Mouse (Mus musculus) inflammation-experienced regulatory T-cells, adult 6 months (primary cell): Measurements from ENCODE around the gene Gm11549. TPM values are rescaled to one million over a fixed set of nuclear protein-coding genes. Genes with fewer than 3 reads are reported as not detected.

Experiments used
- ATAC-seq: one replicate; pipeline ENCODE4 v1.8.0; 2017
- polyA plus RNA-seq, 3 experiments: library from polyadenylated mRNA; unstranded; fragments of 100-300 nt; shearing (Covaris generic); gene quantifications; one replicate each; pipeline ENCODE4 v1.2.1; 2017

The Gm11549 gene
- not detected for polyA plus RNA-seq

DNA sequence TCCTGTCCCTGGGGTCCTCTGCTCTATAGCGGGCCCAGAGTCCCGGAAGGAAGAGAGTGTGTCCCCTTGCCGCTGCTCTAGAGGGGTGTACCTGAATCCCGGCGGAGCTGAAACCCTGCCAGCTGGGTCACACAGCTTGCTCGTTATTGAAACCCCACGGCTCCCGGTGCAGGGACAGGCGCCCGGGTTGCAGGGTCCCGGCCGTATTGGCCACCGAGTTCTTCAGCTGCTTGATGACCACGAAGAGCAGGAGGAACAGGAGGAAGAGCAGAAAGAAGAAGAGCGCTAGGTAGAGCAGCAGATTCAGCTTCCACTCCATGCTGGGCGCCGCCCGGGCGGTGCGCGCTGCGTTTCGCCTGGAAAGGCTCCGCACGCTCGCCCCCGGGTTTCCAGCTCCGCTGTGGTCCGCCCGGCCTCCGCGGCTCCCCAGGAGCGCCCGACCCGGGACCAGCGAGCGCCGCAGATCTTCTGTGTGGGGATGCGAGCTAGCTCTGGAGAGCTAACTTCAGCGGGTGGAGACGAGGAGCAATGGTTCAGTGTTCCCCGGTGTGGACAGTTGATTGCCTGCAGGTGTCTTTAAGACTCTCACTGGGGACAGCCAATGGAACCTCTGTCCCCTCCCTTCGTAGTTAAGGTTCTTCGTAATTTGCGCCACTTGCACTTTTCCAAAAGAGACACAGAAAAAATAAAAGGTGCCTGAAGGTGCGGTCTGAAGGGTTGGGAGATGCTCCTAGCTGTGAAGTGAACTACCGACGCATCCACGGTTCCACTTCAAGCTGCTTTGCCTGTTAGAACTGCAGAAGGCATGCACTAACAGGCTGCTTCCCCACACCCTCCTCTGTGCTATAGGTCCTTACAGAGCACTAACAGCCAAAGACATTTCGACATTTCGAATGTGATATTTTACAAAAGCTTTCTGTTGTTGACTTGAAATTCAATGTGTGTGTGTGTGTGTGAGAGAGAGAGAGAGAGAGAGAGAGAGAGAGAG lies at the start of gene Gm11549:
TSS of gene Gm11549 (minus strand) at position 741 of the 988 bp plus-strand sequence.
- ATAC-seq: no peak

GRCm38 (mm10) chr3:36569836-36570235 lies 48.2 kb upstream of the Gm11549 start:
- ATAC-seq: no peak

DNA sequence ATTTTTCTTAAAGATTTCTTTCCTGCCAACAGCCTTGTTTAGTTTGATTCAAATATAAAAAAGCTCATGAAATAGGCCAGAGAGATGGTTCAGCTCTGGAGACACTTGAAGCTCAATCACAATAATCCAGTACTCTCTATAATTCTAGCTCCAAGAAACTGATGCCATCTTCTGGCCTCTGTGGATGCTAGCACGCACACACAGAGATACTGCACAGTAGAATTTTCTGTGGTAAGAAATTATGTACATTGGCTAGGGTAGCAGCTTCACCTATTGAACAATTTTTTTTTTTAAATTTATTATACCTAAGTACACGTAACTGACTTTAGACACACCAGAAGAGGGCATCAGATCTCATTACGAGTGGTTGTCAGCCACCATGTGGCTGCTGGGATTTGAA lies 42.1 kb upstream of the Gm11549 start:
- no peak for ATAC-seq

GRCm38 (mm10) chr3:36559606-36560005 lies 38.0 kb upstream of the Gm11549 start:
- ATAC-seq: no peak

DNA sequence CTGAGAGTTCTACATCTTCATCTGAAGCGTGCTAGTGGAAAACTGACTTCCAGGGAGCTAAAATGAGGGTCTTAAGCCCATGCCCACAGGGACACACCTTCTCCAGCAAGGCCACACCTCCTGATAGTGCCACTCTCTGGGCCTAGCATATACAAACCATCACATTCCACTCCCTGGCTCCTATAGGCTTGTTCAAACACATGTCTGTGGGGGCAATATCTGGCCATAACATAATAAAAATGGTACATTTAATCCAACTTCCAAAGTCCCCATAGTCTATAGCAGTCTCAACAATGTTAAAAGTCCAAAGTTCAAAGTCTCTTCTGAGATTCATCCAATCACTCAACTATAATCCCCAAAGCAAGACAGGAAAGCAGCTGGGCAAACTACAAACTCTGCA lies 36.0 kb upstream of the Gm11549 start:
- no peak for ATAC-seq

DNA sequence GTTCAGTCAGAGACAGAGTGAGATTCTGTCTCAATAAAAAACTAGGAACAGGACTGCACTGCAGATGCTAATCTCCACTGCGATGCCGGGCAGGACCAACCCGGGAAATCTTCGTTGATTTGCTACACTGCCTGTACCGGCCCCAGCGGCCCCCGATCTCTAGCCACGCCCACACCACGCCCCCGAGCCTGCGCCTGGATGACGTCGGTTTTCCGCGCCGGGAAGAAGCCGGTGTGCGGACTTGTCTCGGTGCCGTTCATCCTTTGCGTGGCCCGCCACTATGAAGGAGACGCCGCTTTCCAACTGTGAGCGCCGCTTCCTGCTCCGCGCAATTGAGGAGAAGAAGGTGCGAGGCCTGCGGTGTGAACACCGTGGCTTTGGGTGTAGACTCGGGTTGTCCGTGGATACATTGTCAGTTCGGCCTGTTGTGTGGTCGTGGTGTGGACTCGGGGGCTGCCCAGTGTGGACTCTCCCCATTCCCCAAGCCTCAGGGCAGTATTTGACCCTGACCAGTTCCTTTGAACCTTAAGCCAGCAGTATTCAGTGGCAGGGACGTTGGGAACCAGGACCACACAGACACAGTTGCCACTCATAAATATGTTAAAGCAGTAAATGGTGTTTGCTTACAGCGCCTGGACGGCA lies 30.9 kb upstream of the Gm11549 start, which contains the start of gene Exosc9:
TSS of gene Exosc9 (plus strand) at position 201 of the 642 bp plus-strand sequence.
- ATAC-seq: peak; percentile 79

- ATAC-seq: peak; percentile 89
Observed at GRCm38 (mm10) chr3:36551851-36552384, 30.3 kb upstream of the Gm11549 start.

- no peak for ATAC-seq
Observed at GRCm38 (mm10) chr3:36551343-36551742, 29.7 kb upstream of the Gm11549 start.

- no peak for ATAC-seq
Observed at GRCm38 (mm10) chr3:36544961-36545360, 23.3 kb upstream of the Gm11549 start.

- ATAC-seq: no peak
Observed at GRCm38 (mm10) chr3:36541399-36541798, 19.8 kb upstream of the Gm11549 start.

DNA sequence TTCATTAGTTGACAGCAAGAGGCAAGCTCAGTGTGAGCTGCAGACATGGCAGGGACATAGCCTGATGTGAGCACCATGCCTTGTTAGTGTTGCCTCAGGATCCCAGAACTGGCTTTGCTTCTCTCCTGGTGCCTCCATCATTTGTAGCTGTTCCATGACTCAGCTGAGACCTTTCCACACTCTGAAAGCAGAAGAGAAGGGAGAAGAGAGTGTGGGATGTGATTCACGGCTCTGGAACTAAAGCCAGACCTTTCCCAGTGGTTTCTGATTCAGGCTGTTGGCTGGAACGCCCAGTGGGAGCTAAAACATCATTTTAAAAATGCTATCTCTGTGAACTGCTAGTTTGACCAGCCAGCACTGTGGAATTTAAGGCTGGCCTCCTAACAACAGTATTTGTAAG lies 19.1 kb upstream of the Gm11549 start:
- ATAC-seq: no peak

GRCm38 (mm10) chr3:36537701-36538470 lies 16.3 kb upstream of the Gm11549 start:
- no peak for ATAC-seq

DNA sequence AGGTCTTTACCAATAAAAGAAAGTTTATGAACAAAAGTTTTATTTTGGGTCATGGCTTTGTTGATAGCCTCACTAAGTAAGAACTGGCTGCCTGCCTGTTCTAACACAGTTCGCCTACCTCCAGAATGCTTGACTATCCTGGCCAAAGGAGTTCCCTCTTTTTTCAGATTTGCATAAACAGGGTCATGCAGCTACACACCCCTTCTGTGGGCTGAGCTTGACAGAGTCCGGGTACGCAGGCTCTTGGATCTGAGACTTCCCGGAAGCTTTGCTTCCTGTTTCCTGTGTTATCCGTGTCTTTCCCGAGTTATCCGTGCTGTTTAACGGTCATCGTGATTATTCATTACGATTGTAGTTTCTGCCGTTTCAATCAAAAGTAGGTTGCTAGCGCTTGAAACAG lies 14.4 kb upstream of the Gm11549 start:
- ATAC-seq: no peak

GRCm38 (mm10) chr3:36533201-36533672 lies 11.6 kb upstream of the Gm11549 start:
- no peak for ATAC-seq

GRCm38 (mm10) chr3:36532738-36533137 lies 11.1 kb upstream of the Gm11549 start:
- no peak for ATAC-seq

DNA sequence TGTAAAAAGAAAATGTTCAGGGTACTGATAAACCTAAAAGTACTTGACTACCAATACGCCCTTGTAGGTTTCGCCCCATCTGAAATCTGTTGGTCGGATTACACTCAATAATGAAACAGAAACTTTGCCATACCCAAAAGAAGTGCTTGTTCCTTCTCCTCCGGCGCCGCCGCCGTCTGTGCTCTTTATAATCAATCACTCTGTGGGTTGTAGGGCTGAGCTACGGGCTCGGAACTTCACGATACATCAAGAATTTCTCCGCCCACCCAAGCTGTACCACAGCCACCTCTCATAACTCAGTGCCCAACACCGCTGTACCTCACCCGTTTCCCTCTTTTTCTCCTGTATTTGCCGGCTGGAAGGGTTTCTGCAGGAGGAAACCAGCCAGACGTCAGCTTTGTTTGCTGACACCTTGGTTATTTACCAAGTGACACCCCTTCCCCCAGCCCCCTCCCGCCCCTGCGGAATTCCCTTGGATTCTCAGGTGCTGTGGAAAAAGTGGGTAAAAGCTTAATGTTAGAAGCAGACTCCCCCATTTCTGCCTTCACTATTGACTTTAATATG lies 10.4 kb upstream of the Gm11549 start:
- peak; percentile 41 for ATAC-seq

GRCm38 (mm10) chr3:36531242-36531641 lies 9.6 kb upstream of the Gm11549 start:
- ATAC-seq: no peak

DNA sequence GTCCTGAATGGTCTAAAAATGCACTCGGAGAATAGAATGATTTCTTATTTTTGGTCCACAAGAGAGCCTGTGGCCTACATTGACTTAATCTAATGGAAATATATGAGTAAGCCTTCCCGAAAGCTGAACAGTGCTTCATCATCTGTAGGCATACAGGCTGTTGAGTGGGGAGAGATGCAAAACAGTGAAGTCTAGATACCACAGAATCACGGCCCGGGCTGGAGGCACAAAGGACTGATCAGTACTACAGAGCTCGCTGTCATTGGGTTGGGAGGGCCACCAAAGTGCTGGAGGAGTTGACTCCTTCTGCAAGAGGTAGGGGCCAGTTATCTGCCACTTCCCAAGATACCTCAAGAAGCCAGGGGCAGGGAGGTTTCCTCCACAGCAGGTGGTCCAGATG lies 9.2 kb upstream of the Gm11549 start:
- ATAC-seq: no peak

GRCm38 (mm10) chr3:36530345-36530744 lies 8.7 kb upstream of the Gm11549 start:
- ATAC-seq: no peak

- no peak for ATAC-seq
Observed at GRCm38 (mm10) chr3:36524466-36524865, 2.9 kb upstream of the Gm11549 start.

DNA sequence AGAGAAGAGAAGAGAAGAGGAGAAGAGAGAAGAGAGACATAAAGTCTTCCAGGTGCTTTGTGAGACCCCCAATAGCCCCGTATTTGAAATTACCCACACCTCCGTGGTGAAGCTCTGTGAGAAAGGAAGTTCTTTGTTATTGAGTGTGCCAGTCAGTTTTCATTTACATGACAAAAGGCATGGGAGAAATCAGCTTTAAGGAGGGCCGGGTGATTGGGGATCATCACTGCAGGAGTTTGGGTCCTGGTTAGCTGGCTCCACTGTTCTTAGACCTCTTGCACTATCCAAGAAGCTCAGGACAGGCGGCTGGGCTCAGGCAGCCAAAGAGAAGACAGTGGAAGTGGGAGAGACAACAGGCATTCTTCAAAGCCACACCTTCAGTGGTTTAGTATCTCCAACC lies 524 bp upstream of the Gm11549 start:
- no peak for ATAC-seq

DNA sequence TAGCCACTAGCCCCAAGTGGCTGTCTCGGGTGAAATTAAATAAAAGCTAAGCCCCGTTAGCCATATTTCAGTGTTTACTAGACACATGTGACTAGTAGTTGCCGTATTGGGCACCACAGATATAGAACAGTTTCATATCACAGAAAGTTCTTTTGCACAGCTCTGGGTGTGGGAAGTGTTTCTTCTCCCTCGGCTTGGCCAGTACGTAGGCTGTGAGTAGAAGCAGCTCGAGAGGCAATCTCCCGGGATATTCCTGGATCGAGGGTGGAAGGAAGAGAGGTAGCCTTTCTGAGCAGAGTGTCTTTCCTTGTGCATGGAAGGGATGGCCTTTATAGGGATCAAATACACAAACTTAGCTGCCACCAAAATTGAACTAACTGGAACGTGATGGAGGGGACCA lies 5.4 kb downstream of the Gm11549 start:
- no peak for ATAC-seq
